Mouse (Mus musculus): ENCODE measurements around the gene Usp6nl.

The Usp6nl gene

GRCm38 (mm10) chr2:6467318-6467717 is 144.9 kb downstream of the Usp6nl start:
- no peak for DNase-seq (ENCODE audit: low read depth, low spot score)

- peak; percentile 76 for DNase-seq (ENCODE audit: low read depth, low spot score)
These were observed 146.7 kb downstream of the Usp6nl start for GRCm38 (mm10) chr2:6469164-6469563.

- no peak for DNase-seq (ENCODE audit: low read depth, low spot score)
These were observed 148.7 kb downstream of the Usp6nl start for GRCm38 (mm10) chr2:6471110-6471611.

- peak; percentile 20 for DNase-seq (ENCODE audit: low read depth, low spot score)
These were observed 151.4 kb downstream of the Usp6nl start for GRCm38 (mm10) chr2:6473829-6474228.

GRCm38 (mm10) chr2:6477884-6478283 is 155.4 kb downstream of the Usp6nl start:
- DNase-seq (ENCODE audit: low read depth, low spot score) = no peak

- peak; percentile 92 for DNase-seq (ENCODE audit: low read depth, low spot score)
These were observed 156.0 kb downstream of the Usp6nl start for GRCm38 (mm10) chr2:6478361-6478965.

- peak; percentile 32 for DNase-seq (ENCODE audit: low read depth, low spot score)
These were observed 156.5 kb downstream of the Usp6nl start for GRCm38 (mm10) chr2:6478966-6479391.

- DNase-seq (ENCODE audit: low read depth, low spot score) = peak; percentile 35
These were observed 157.2 kb downstream of the Usp6nl start for GRCm38 (mm10) chr2:6479620-6480019.

- DNase-seq (ENCODE audit: low read depth, low spot score) = no peak
These were observed 159.5 kb downstream of the Usp6nl start for GRCm38 (mm10) chr2:6481966-6482365.

- DNase-seq (ENCODE audit: low read depth, low spot score) = no peak
These were observed 159.9 kb downstream of the Usp6nl start for GRCm38 (mm10) chr2:6482411-6482810.

- no peak for DNase-seq (ENCODE audit: low read depth, low spot score)
These were observed 160.9 kb downstream of the Usp6nl start for GRCm38 (mm10) chr2:6483081-6483992.

GRCm38 (mm10) chr2:6484179-6484578 is 161.7 kb downstream of the Usp6nl start:
- no peak for DNase-seq (ENCODE audit: low read depth, low spot score)

GRCm38 (mm10) chr2:6487566-6488488 is 165.4 kb downstream of the Usp6nl start:
- no peak for DNase-seq (ENCODE audit: low read depth, low spot score)

- no peak for DNase-seq (ENCODE audit: low read depth, low spot score)
These were observed 166.1 kb downstream of the Usp6nl start for GRCm38 (mm10) chr2:6488489-6489056.

- no peak for DNase-seq (ENCODE audit: low read depth, low spot score)
These were observed 167.6 kb downstream of the Usp6nl start for GRCm38 (mm10) chr2:6490076-6490475.

- no peak for DNase-seq (ENCODE audit: low read depth, low spot score)
These were observed 168.4 kb downstream of the Usp6nl start for GRCm38 (mm10) chr2:6490870-6491269.

- DNase-seq (ENCODE audit: low read depth, low spot score) = no peak
These were observed 171.4 kb downstream of the Usp6nl start for GRCm38 (mm10) chr2:6493886-6494285.
